Mouse (Mus musculus): ENCODE results near the gene Gorasp2. TPM values are rescaled to one million over a fixed set of nuclear protein-coding genes. Genes with fewer than 3 reads are reported as not detected.

The Gorasp2 gene
- polyA plus RNA-seq, 1 experiment from 2014 or later: 84.3 TPM

- ATAC-seq: no peak
- WGBS (ENCODE audit: insufficient replicate concordance): 79% methylated on average over 13 of the region's 13 CpGs
- Histone ChIP-seq H3K9ac (no peak overlapping the region), H3K27me3 (replicated peaks) (no peaks in the 10 kb centered on the region), H3K4me2 (no peak overlapping the region), H3K4me3 (no peak overlapping the region), H3K9me3 (replicated peaks) (no peaks in the 10 kb centered on the region), H3K27ac (no peak overlapping the region), H3K36me3 (peaks cover 49% of the 10 kb centered on the region), H3K4me1 (peaks cover 10% of the 10 kb centered on the region)
Observed at GRCm38 (mm10) chr2:70708986-70709730, 47.8 kb downstream of the Gorasp2 start.

GRCm38 (mm10) chr2:70710236-70710635 is 48.9 kb downstream of the Gorasp2 start:
- no peak for ATAC-seq
- no peaks in the 10 kb centered on the region for H3K9me3 ChIP-seq (replicated peaks)
- peaks cover under 1% of the 10 kb centered on the region for H3K4me1 ChIP-seq
- WGBS (ENCODE audit: insufficient replicate concordance): 84% methylated on average over 7 of the region's 7 CpGs
- H3K27me3 ChIP-seq (replicated peaks): no peaks in the 10 kb centered on the region
- H3K27ac ChIP-seq: no peak overlapping the region
- H3K4me3 ChIP-seq: no peak overlapping the region
- peaks cover 59% of the 10 kb centered on the region for H3K36me3 ChIP-seq
- no peak overlapping the region for H3K4me2 ChIP-seq
- no peak overlapping the region for H3K9ac ChIP-seq

GRCm38 (mm10) chr2:70710878-70711277 is 49.5 kb downstream of the Gorasp2 start:
- Histone ChIP-seq H3K9ac (no peak overlapping the region), H3K27me3 (replicated peaks) (no peaks in the 10 kb centered on the region), H3K4me3 (no peak overlapping the region), H3K4me1 (no peaks in the 10 kb centered on the region), H3K36me3 (peaks cover 66% of the 10 kb centered on the region), H3K27ac (no peak overlapping the region), H3K9me3 (replicated peaks) (no peaks in the 10 kb centered on the region), H3K4me2 (no peak overlapping the region)
- 86% methylated on average over 4 of the region's 4 CpGs for WGBS (ENCODE audit: insufficient replicate concordance)
- ATAC-seq: no peak

GRCm38 (mm10) chr2:70723610-70724243 is 62.4 kb downstream of the Gorasp2 start:
- no peaks in the 10 kb centered on the region for H3K27me3 ChIP-seq (replicated peaks)
- no peak overlapping the region for H3K9ac ChIP-seq
- H3K4me3 ChIP-seq: no peak overlapping the region
- WGBS (ENCODE audit: insufficient replicate concordance): 87% methylated on average over 9 of the region's 9 CpGs
- H3K36me3 ChIP-seq: peaks cover 89% of the 10 kb centered on the region
- no peaks in the 10 kb centered on the region for H3K9me3 ChIP-seq (replicated peaks)
- ATAC-seq: no peak
- no peaks in the 10 kb centered on the region for H3K4me1 ChIP-seq
- H3K4me2 ChIP-seq: no peak overlapping the region
- H3K27ac ChIP-seq: no peak overlapping the region

GRCm38 (mm10) chr2:70727089-70727488 is 65.7 kb downstream of the Gorasp2 start:
- no peak for ATAC-seq

GRCm38 (mm10) chr2:70735534-70735933 is 74.2 kb downstream of the Gorasp2 start:
- no peak for ATAC-seq
- Histone ChIP-seq H3K4me2 (no peak overlapping the region), H3K36me3 (peaks cover 92% of the 10 kb centered on the region), H3K9me3 (replicated peaks) (no peaks in the 10 kb centered on the region), H3K4me1 (no peaks in the 10 kb centered on the region), H3K27me3 (replicated peaks) (no peaks in the 10 kb centered on the region), H3K4me3 (no peak overlapping the region), H3K27ac (no peak overlapping the region), H3K9ac (no peak overlapping the region)
- 55% methylated on average over 4 of the region's 4 CpGs for WGBS (ENCODE audit: insufficient replicate concordance)

More at GRCm38 (mm10) chr2:70727089-70727488, 65.7 kb downstream of the Gorasp2 start:
- Histone ChIP-seq H3K9ac (no peak overlapping the region), H3K9me3 (replicated peaks) (no peaks in the 10 kb centered on the region), H3K27ac (no peak overlapping the region), H3K36me3 (peaks cover 90% of the 10 kb centered on the region), H3K4me3 (no peak overlapping the region), H3K4me1 (no peaks in the 10 kb centered on the region), H3K4me2 (no peak overlapping the region), H3K27me3 (replicated peaks) (no peaks in the 10 kb centered on the region)
- WGBS (ENCODE audit: insufficient replicate concordance): 89% methylated on average over 2 of the region's 2 CpGs

- 67% methylated on average over 5 of the region's 5 CpGs for WGBS (ENCODE audit: insufficient replicate concordance)
- Histone ChIP-seq H3K36me3 (peaks cover 92% of the 10 kb centered on the region), H3K9me3 (replicated peaks) (no peaks in the 10 kb centered on the region), H3K27me3 (replicated peaks) (no peaks in the 10 kb centered on the region), H3K27ac (no peak overlapping the region), H3K4me3 (no peak overlapping the region), H3K4me2 (no peak overlapping the region), H3K9ac (no peak overlapping the region), H3K4me1 (no peaks in the 10 kb centered on the region)
- no peak for ATAC-seq
Observed at GRCm38 (mm10) chr2:70736008-70736407, 74.6 kb downstream of the Gorasp2 start.

- ATAC-seq: no peak
- Histone ChIP-seq H3K9ac (no peak overlapping the region), H3K36me3 (peaks cover 90% of the 10 kb centered on the region)
Observed at GRCm38 (mm10) chr2:70741901-70742300, 80.5 kb downstream of the Gorasp2 start.

GRCm38 (mm10) chr2:70742588-70742987 is 81.2 kb downstream of the Gorasp2 start:
- H3K36me3 ChIP-seq: peaks cover 88% of the 10 kb centered on the region
- H3K4me1 ChIP-seq: no peaks in the 10 kb centered on the region
- no peak for ATAC-seq
- H3K4me2 ChIP-seq: no peak overlapping the region
- H3K9ac ChIP-seq: no peak overlapping the region
- no peak overlapping the region for H3K27ac ChIP-seq
- H3K9me3 ChIP-seq (replicated peaks): no peaks in the 10 kb centered on the region
- H3K27me3 ChIP-seq (replicated peaks): no peaks in the 10 kb centered on the region
- H3K4me3 ChIP-seq: no peak overlapping the region
- 74% methylated on average over 2 of the region's 2 CpGs for WGBS (ENCODE audit: insufficient replicate concordance)

More at GRCm38 (mm10) chr2:70741901-70742300, 80.5 kb downstream of the Gorasp2 start:
- WGBS (ENCODE audit: insufficient replicate concordance): 93% methylated on average over 5 of the region's 5 CpGs
- Histone ChIP-seq H3K27ac (no peak overlapping the region), H3K27me3 (replicated peaks) (no peaks in the 10 kb centered on the region), H3K4me2 (no peak overlapping the region), H3K9me3 (replicated peaks) (no peaks in the 10 kb centered on the region), H3K4me3 (no peak overlapping the region), H3K4me1 (no peaks in the 10 kb centered on the region)

GRCm38 (mm10) chr2:70751655-70752054 is 90.3 kb downstream of the Gorasp2 start:
- Histone ChIP-seq H3K27me3 (replicated peaks) (no peaks in the 10 kb centered on the region), H3K4me1 (no peaks in the 10 kb centered on the region), H3K9me3 (replicated peaks) (no peaks in the 10 kb centered on the region), H3K27ac (no peak overlapping the region), H3K9ac (no peak overlapping the region), H3K4me3 (no peak overlapping the region), H3K4me2 (no peak overlapping the region), H3K36me3 (peaks cover 73% of the 10 kb centered on the region)
- ATAC-seq: no peak
- 95% methylated on average over 2 of the region's 2 CpGs for WGBS (ENCODE audit: insufficient replicate concordance)

GRCm38 (mm10) chr2:70752149-70752548 is 90.8 kb downstream of the Gorasp2 start:
- Histone ChIP-seq H3K27me3 (replicated peaks) (no peaks in the 10 kb centered on the region), H3K9ac (no peak overlapping the region), H3K36me3 (peaks cover 72% of the 10 kb centered on the region), H3K27ac (no peak overlapping the region), H3K4me3 (no peak overlapping the region), H3K4me2 (no peak overlapping the region), H3K9me3 (replicated peaks) (no peaks in the 10 kb centered on the region), H3K4me1 (no peaks in the 10 kb centered on the region)
- ATAC-seq: no peak
- WGBS (ENCODE audit: insufficient replicate concordance): 95% methylated on average over 5 of the region's 5 CpGs
